Mouse (Mus musculus): ENCODE results near the gene Syk. TPM values are rescaled to one million over a fixed set of nuclear protein-coding genes. Genes with fewer than 3 reads are reported as not detected.

The Syk gene
- total RNA-seq, 2 experiments from 2014 or later: 5.0 to 5.3 TPM

GRCm38 (mm10) chr13:52692311-52692710, 109.3 kb downstream of the Syk start:
- DNase-seq: no peak
- intact Hi-C loops (cut with DNase I): no loop called here

GRCm38 (mm10) chr13:52694857-52695256, 111.9 kb downstream of the Syk start:
- intact Hi-C loops (cut with DNase I): no loop called here
- DNase-seq: no peak

Other genes with a start within 250 kb of the Syk start
- 10 to 100 TPM; 77.9 to 80.1 TPM for gene Diras2, start 51.9 kb upstream of the Syk start, total RNA-seq (2021)